Mouse (Mus musculus): Measurements from ENCODE around the gene Hoxa4. TPM values are rescaled to one million over a fixed set of nuclear protein-coding genes. Genes with fewer than 3 reads are reported as not detected.

Hoxa4 gene
- polyA plus RNA-seq, 2 experiments, result 0.14 to 0.26 TPM

DNA sequence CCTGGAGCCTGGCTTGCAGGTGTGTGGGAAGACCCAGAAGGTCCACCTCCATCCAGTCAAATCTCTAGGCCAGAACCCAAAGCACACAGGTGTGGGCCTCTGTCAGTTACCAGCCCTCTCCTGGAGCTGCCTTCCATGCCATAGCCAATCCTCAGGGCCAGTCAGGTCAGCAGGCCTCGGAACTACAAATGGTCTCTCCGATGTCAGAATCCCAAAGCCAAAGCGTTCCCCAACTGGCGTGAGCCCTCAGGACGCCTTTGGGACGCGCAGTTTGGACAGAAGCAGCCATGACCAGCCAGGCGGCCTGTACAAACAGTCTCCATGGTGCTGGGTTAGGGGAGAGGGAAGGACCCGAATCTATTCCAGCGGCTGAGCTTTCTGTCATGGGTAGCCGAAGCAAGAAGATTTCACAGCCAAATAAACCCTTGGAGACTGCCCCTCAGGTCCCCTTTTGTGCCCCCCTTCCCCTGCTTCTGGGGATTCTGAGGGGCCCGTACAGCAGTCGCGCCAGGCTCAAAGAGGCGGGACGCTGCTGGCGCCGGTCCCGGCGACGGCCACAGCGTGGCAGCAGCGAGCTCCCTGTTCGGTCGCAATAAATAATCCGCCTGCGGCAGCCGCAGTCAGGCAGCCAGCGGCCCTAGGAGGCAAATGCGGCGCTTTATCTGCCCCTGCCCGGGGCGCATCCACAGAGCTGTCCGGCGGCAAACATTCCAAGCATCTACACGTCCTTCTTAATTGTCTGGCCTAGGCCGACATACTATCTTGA lies 19.8 kb upstream of the Hoxa4 start:
- H3K9me3 ChIP-seq (ENCODE audit: control insufficient read depth, low read length), result no peaks in the 10 kb centered on the region
- H3K27me3 ChIP-seq (ENCODE audit: control insufficient read depth, insufficient read depth, low read length), result peaks cover 97% of the 10 kb centered on the region
- no peak for DNase-seq (ENCODE audit: low read depth in 3 of 3, low spot score in 3 of 3)
- H3K4me1 ChIP-seq (replicated peaks; ENCODE audit: control insufficient read depth in 2 of 2, insufficient read depth in 2 of 2, low read length in 1 of 2), result no peaks in the 10 kb centered on the region
- no peak overlapping the region for H3K9ac ChIP-seq (replicated peaks)
- 2% methylated on average over 37 of the region's 37 CpGs for WGBS (ENCODE audit: insufficient replicate concordance)
- H3K4me2 ChIP-seq (ENCODE audit: low read depth), result no peak overlapping the region; the same call in 1 of the 2 replicates
- no peak for ATAC-seq (ENCODE audit: insufficient read depth)
- H3K36me3 ChIP-seq (replicated peaks; ENCODE audit: control insufficient read depth, insufficient read depth, low read depth), result no peaks in the 10 kb centered on the region
- TF ChIP-seq EP300 (IDR thresholded peaks at IDR 0.05; ENCODE audit: low read depth), result no peak
- TF ChIP-seq CTCF (IDR thresholded peaks at IDR 0.05; ENCODE audit: low read depth), result peak; percentile 72
- no peak overlapping the region for H3K4me3 ChIP-seq (ENCODE audit: insufficient read depth in 1 of 2, low read depth in 2 of 2, low read length in 2 of 2)
- H3K27ac ChIP-seq, result no peak overlapping the region

GRCm38 (mm10) chr6:52209685-52210046 lies 18.1 kb upstream of the Hoxa4 start:
- Histone ChIP-seq H3K27me3 (ENCODE audit: control insufficient read depth, insufficient read depth, low read length) (peaks cover 97% of the 10 kb centered on the region), H3K36me3 (replicated peaks; ENCODE audit: control insufficient read depth, insufficient read depth, low read depth) (no peaks in the 10 kb centered on the region), H3K4me1 (replicated peaks; ENCODE audit: control insufficient read depth in 2 of 2, insufficient read depth in 2 of 2, low read length in 1 of 2) (no peaks in the 10 kb centered on the region), H3K4me2 (ENCODE audit: low read depth) (no peak overlapping the region), H3K9me3 (ENCODE audit: control insufficient read depth, low read length) (no peaks in the 10 kb centered on the region), H3K9ac (replicated peaks) (no peak overlapping the region), H3K27ac (no peak overlapping the region), H3K4me3 (ENCODE audit: insufficient read depth in 1 of 2, low read depth in 2 of 2, low read length in 2 of 2) (no peak overlapping the region)
- DNase-seq (ENCODE audit: low read depth in 3 of 3, low spot score in 3 of 3) (no peak), ATAC-seq (ENCODE audit: insufficient read depth) (no peak)
- TF ChIP-seq EP300 (IDR thresholded peaks at IDR 0.05; ENCODE audit: low read depth) (no peak), CTCF (IDR thresholded peaks at IDR 0.05; ENCODE audit: low read depth) (no peak)
- WGBS (ENCODE audit: insufficient replicate concordance), result 25% methylated on average over 12 of the region's 12 CpGs

GRCm38 (mm10) chr6:52208868-52209684 lies 17.5 kb upstream of the Hoxa4 start:
- Histone ChIP-seq H3K4me2 (ENCODE audit: low read depth) (0 out of 2 replicates have a peak overlapping the region, but pooled peaks have one; percentile 22), H3K27ac (no peak overlapping the region), H3K27me3 (ENCODE audit: control insufficient read depth, insufficient read depth, low read length) (peaks cover 97% of the 10 kb centered on the region), H3K36me3 (replicated peaks; ENCODE audit: control insufficient read depth, insufficient read depth, low read depth) (no peaks in the 10 kb centered on the region), H3K4me1 (replicated peaks; ENCODE audit: control insufficient read depth in 2 of 2, insufficient read depth in 2 of 2, low read length in 1 of 2) (no peaks in the 10 kb centered on the region), H3K9ac (replicated peaks) (no peak overlapping the region), H3K4me3 (ENCODE audit: insufficient read depth in 1 of 2, low read depth in 2 of 2, low read length in 2 of 2) (no peak overlapping the region), H3K9me3 (ENCODE audit: control insufficient read depth, low read length) (no peaks in the 10 kb centered on the region)
- no peak for DNase-seq (ENCODE audit: low read depth in 3 of 3, low spot score in 3 of 3)
- TF ChIP-seq CTCF (IDR thresholded peaks at IDR 0.05; ENCODE audit: low read depth) (no peak), EP300 (IDR thresholded peaks at IDR 0.05; ENCODE audit: low read depth) (no peak)
- no peak for ATAC-seq (ENCODE audit: insufficient read depth)
- 10% methylated on average over 18 of the region's 18 CpGs for WGBS (ENCODE audit: insufficient replicate concordance)

DNA sequence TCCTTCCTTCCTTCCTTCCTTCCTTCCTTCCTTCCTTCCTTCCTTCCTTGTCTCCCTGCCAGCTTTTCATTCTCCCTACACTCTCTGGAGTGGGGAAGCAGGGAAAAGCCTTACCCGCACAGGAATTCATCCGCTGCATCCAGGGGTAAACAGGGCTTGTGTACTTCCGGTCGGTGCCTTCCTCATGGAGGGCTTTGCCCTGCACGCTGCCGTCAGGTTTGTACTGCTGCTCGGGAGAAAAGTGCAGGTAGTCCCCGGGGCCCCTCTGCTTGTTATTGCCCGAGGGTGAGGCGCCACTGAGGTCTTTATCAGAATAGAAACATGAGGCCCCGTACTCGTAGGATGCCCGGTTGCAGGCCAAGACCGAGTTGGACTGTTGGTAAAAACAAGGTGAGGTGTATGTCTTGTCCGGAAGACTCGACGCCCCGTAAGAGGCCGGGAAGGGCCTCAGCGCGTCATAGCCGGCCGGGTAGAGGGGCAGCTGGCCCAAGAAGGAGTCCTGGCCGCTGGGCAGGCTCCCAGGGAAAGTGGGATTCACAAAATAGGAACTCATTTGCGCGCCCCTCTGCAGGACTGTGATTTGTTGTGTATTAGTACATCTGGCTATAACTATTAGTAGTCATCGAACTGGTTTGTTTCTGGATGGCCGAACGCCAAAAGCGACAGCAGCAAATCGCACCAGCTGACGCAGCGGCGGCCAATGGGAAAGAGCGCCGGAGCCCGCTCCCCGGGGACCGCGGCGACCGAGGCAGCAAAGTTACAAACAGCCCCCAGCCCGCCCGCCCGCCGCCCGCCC lies 16.7 kb upstream of the Hoxa4 start, which contains the start of gene Hoxa6:
TSS of gene Hoxa6 (minus strand) at position 651 of the 796 bp plus-strand sequence.
- DNase-seq (ENCODE audit: low read depth in 3 of 3, low spot score in 3 of 3) (no peak), ATAC-seq (ENCODE audit: insufficient read depth) (no peak)
- Histone ChIP-seq H3K27ac (no peak within 1 kb of the TSS), H3K9ac (replicated peaks) (no peak within 1 kb of the TSS), H3K9me3 (ENCODE audit: control insufficient read depth, low read length) (no peaks in the 10 kb centered on the region), H3K4me2 (ENCODE audit: low read depth) (0 out of 2 replicates have a peak within 1 kb of the TSS, but pooled peaks have one; percentile 22), H3K4me1 (replicated peaks; ENCODE audit: control insufficient read depth in 2 of 2, insufficient read depth in 2 of 2, low read length in 1 of 2) (no peaks in the 10 kb centered on the region), H3K36me3 (replicated peaks; ENCODE audit: control insufficient read depth, insufficient read depth, low read depth) (no peaks in the 10 kb centered on the region), H3K27me3 (ENCODE audit: control insufficient read depth, insufficient read depth, low read length) (peaks cover 97% of the 10 kb centered on the region), H3K4me3 (ENCODE audit: insufficient read depth in 1 of 2, low read depth in 2 of 2, low read length in 2 of 2) (no peak within 1 kb of the TSS)
- WGBS (ENCODE audit: insufficient replicate concordance), result 4% methylated on average over 47 of the region's 47 CpGs
- TF ChIP-seq CTCF (IDR thresholded peaks at IDR 0.05; ENCODE audit: low read depth) (no peak), EP300 (IDR thresholded peaks at IDR 0.05; ENCODE audit: low read depth) (no peak)
